Mouse (Mus musculus) stomach, postnatal 0 days (tissue): ENCODE results near the gene Il16. TPM values are rescaled to one million over a fixed set of nuclear protein-coding genes. Genes with fewer than 3 reads are reported as not detected.
A peak's percentile ranks its signal among the peaks of the same experiment; 100 is the strongest.

ENCODE experiments used
- ATAC-seq: fragments of 200-750 bp; cut with Nextera tagmentation; 2 replicates; pipeline ENCODE4 v1.8.0; 2017; ENCODE audit not compliant: low FRiP score, low TSS enrichment
- DNase-seq: peaks from one replicate; pipeline ENCODE4 v3.0.0-alpha.2; 2016; ENCODE audit warnings: low spot score
- H3K27ac ChIP-seq: fragments of 300-500 bp; sonication (generic); replicated peaks from 2 replicates; pipeline ENCODE4 v1.5.1; 2014; ENCODE audit warnings: mild to moderate bottlenecking, control low read depth
- H3K27me3 ChIP-seq: fragments of 300-500 bp; sonication (generic); 2 replicates; pipeline ENCODE4 v1.6.1; 2014; ENCODE audit warnings: low read length; ENCODE audit not compliant: control insufficient read depth, insufficient read depth
- H3K36me3 ChIP-seq: fragments of 300-500 bp; sonication (generic); 2 replicates; pipeline ENCODE4 v1.6.1; 2014; ENCODE audit warnings: low read length, mixed read lengths; ENCODE audit not compliant: control insufficient read depth, insufficient read depth
- H3K4me1 ChIP-seq: fragments of 300-500 bp; sonication (generic); replicated peaks from 2 replicates; pipeline ENCODE4 v1.6.1; 2014; ENCODE audit warnings: antibody characterized with exemption; ENCODE audit not compliant: control insufficient read depth, insufficient read depth
- H3K4me2 ChIP-seq: fragments of 300-500 bp; sonication (generic); replicated peaks from 2 replicates; pipeline ENCODE4 v1.6.1; 2014; ENCODE audit warnings: low read depth, mild to moderate bottlenecking, control low read depth, moderate library complexity
- H3K4me3 ChIP-seq: fragments of 300-500 bp; sonication (generic); 2 replicates; pipeline ENCODE4 v1.5.1; 2014; ENCODE audit warnings: low read depth, low read length, control low read depth
- H3K9ac ChIP-seq: fragments of 300-500 bp; sonication (generic); 2 replicates; pipeline ENCODE4 v1.6.1; 2014; ENCODE audit warnings: mild to moderate bottlenecking, low read length, control low read depth, mixed read lengths
- H3K9me3 ChIP-seq: fragments of 300-500 bp; sonication (generic); 2 replicates; pipeline ENCODE4 v1.6.1; 2016; ENCODE audit warnings: low read length; ENCODE audit not compliant: control insufficient read depth
- CTCF ChIP-seq: IDR thresholded peaks from 2 replicates; pipeline ENCODE4 v1.5.1; 2016; ENCODE audit warnings: antibody characterized with exemption, low read depth, mild to moderate bottlenecking, moderate library complexity
- EP300 ChIP-seq: optimal IDR thresholded peaks from 2 replicates; pipeline ENCODE3; 2016; ENCODE audit warnings: antibody characterized with exemption
- WGBS: fragments of 180-500 bp; shearing (Covaris S2); extraction: QIAGEN DNeasy Blood & Tissue Kit; methylation state at CpG from one replicate; pipeline ENCODE4 v1.1.7; 2014; 5-methylcytosine and 5-hydroxymethylcytosine counted together
- polyA plus RNA-seq: library from polyadenylated mRNA; unstranded; fragments of >200 nt; fragmentation: Nextera tagmentation; extraction: Ambion mirVana; gene quantifications from 2 replicates; pipeline ENCODE4 v1.2.1, GENCODE M21; 2015

Il16 gene
- polyA plus RNA-seq, 1 experiment from 2014 or later = 2.8 TPM

- Histone ChIP-seq H3K4me1 (peaks cover 2% of the 10 kb centered on the region; the same call in 1 of the 2 replicates), H3K4me3 (no peak overlapping the region), H3K27ac (no peak overlapping the region), H3K9ac (no peak overlapping the region), H3K36me3 (no peaks in the 10 kb centered on the region), H3K27me3 (no peaks in the 10 kb centered on the region), H3K9me3 (no peaks in the 10 kb centered on the region), H3K4me2 (no peak overlapping the region)
- TF ChIP-seq CTCF = no peak
- no peak for TF ChIP-seq EP300
- 53% methylated on average over 10 of the region's 10 CpGs for WGBS
- DNase-seq (no peak), ATAC-seq (peak; percentile 27; the same call in 1 of the 2 replicates)
These were observed 6.7 kb downstream of the Il16 start for GRCm38 (mm10) chr7:83738623-83739462.

GRCm38 (mm10) chr7:83737914-83738490, 7.5 kb downstream of the Il16 start:
- H3K36me3 ChIP-seq = no peaks in the 10 kb centered on the region
- no peak overlapping the region for H3K4me3 ChIP-seq
- TF ChIP-seq CTCF (no peak), EP300 (no peak)
- no peak overlapping the region for H3K9ac ChIP-seq
- H3K4me2 ChIP-seq = no peak overlapping the region
- DNase-seq = no peak
- H3K4me1 ChIP-seq = peaks cover 2% of the 10 kb centered on the region; the same call in 1 of the 2 replicates
- no peaks in the 10 kb centered on the region for H3K9me3 ChIP-seq
- no peaks in the 10 kb centered on the region for H3K27me3 ChIP-seq
- ATAC-seq = no peak
- 44% methylated on average over 6 of the region's 6 CpGs for WGBS
- no peak overlapping the region for H3K27ac ChIP-seq

DNA sequence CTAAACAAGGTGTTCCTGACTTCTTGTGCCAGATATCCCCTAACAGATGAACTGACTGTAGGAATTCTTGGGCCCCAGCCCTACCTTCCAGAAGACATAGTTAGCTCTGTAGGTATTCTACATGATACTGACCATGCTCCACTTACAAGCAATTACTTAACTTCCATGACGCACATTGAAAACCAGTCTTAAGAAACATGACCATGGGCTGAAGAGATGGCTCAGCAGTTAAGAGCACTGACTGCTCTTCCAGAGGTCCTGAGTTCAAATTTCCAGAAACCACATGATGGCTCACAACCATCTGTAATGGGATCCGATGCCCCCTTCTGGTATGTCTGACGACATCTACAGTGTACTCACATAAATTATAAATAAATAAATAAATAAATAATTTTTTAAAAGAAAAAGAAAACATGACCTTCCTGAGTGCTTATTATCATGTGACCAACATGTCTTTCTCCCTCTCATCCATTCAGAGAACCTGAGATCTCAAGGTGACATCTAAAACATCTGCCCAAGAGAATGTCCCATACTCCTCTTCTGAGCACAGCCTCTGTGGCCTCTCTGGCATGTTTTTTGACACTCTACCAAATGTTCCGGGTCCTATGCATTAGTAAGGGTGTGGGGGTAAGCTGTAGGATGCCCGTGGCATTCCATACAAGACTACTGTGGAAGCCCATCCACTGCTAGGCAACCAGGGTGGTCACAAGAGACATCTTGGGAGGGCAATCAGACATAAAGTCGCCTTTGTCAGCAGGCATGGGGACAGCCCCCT, 9.0 kb downstream of the Il16 start:
- 84% methylated on average over 6 of the region's 6 CpGs for WGBS

GRCm38 (mm10) chr7:83735108-83735781, 10.3 kb downstream of the Il16 start:
- WGBS = 84% methylated on average over 7 of the region's 7 CpGs
- Histone ChIP-seq H3K9ac (no peak overlapping the region), H3K27ac (no peak overlapping the region), H3K36me3 (no peaks in the 10 kb centered on the region), H3K4me3 (no peak overlapping the region), H3K9me3 (no peaks in the 10 kb centered on the region), H3K4me1 (peaks cover 2% of the 10 kb centered on the region; the same call in 1 of the 2 replicates), H3K27me3 (no peaks in the 10 kb centered on the region), H3K4me2 (no peak overlapping the region)
- ATAC-seq (no peak), DNase-seq (no peak)
- TF ChIP-seq CTCF (no peak), EP300 (no peak)

More for the DNA sequence above, 9.0 kb downstream of the Il16 start:
- no peaks in the 10 kb centered on the region for H3K36me3 ChIP-seq
- no peak for ATAC-seq
- no peak overlapping the region for H3K9ac ChIP-seq
- no peaks in the 10 kb centered on the region for H3K27me3 ChIP-seq
- no peaks in the 10 kb centered on the region for H3K9me3 ChIP-seq
- H3K27ac ChIP-seq = no peak overlapping the region
- H3K4me1 ChIP-seq = peaks cover 2% of the 10 kb centered on the region; the same call in 1 of the 2 replicates
- H3K4me3 ChIP-seq = no peak overlapping the region
- TF ChIP-seq EP300 = no peak
- no peak for TF ChIP-seq CTCF
- no peak for DNase-seq
- H3K4me2 ChIP-seq = no peak overlapping the region

DNA sequence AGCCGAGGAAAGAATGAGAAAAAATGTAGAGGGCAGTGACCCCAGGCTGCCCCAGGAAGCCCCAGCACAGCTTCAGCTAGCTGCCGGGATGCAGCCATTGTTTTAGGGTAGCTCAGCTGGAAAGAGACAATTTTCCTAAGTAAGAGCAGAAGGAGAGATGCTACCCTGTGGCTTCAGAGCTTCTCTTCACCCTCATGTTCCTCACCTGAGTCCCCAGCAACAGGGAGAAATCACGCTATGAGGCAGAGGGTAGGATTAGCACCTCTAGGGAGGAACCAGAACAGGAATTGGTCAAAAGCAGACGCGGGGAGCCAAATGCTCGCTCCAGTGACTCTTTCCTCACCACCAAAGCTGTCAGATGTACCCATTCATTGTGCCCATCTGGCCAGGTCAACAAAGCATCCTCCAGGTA, 10.8 kb downstream of the Il16 start:
- no peak for ATAC-seq
- no peaks in the 10 kb centered on the region for H3K27me3 ChIP-seq
- H3K27ac ChIP-seq = no peak overlapping the region
- TF ChIP-seq EP300 = no peak
- TF ChIP-seq CTCF = no peak
- no peak overlapping the region for H3K4me3 ChIP-seq
- peaks cover 2% of the 10 kb centered on the region; the same call in 1 of the 2 replicates for H3K4me1 ChIP-seq
- no peak overlapping the region for H3K9ac ChIP-seq
- no peak for DNase-seq
- WGBS = 74% methylated on average over 6 of the region's 6 CpGs
- no peaks in the 10 kb centered on the region for H3K9me3 ChIP-seq
- H3K36me3 ChIP-seq = no peaks in the 10 kb centered on the region
- no peak overlapping the region for H3K4me2 ChIP-seq
